Mouse (Mus musculus) midbrain, postnatal 0 days (tissue): ENCODE results near the gene Stat4. TPM values are rescaled to one million over a fixed set of nuclear protein-coding genes. Genes with fewer than 3 reads are reported as not detected.

Experiments
- ATAC-seq: fragments of 200-750 bp; cut with Nextera tagmentation; 2 replicates; pipeline ENCODE4 v1.8.0; 2017; ENCODE audit warnings: moderate number of reproducible peaks, mild to moderate bottlenecking, moderate TSS enrichment, moderate library complexity; ENCODE audit not compliant: low FRiP score
- DNase-seq: peaks from one replicate; pipeline ENCODE4 v3.0.0-alpha.2; 2015; ENCODE audit warnings: low spot score
- H3K27ac ChIP-seq: fragments of 300-500 bp; sonication (generic); 2 replicates; pipeline ENCODE4 v1.5.1; 2014; ENCODE audit warnings: low read depth, mild to moderate bottlenecking, low read length, mixed read lengths
- H3K27me3 ChIP-seq: fragments of 300-500 bp; sonication (generic); 2 replicates; pipeline ENCODE4 v1.6.1; 2014; ENCODE audit warnings: low read length, control low read depth, mixed read lengths; ENCODE audit not compliant: insufficient read depth
- H3K36me3 ChIP-seq: fragments of 300-500 bp; sonication (generic); 2 replicates; pipeline ENCODE4 v1.6.1; 2014; ENCODE audit warnings: low read length, control low read depth, mixed read lengths; ENCODE audit not compliant: insufficient read depth
- H3K4me1 ChIP-seq: fragments of 300-500 bp; sonication (generic); 2 replicates; pipeline ENCODE4 v1.6.1; 2014; ENCODE audit warnings: mild to moderate bottlenecking, control low read depth, antibody characterized with exemption, low read length, mixed read lengths; ENCODE audit not compliant: insufficient read depth
- H3K4me2 ChIP-seq: fragments of 300-500 bp; sonication (generic); 2 replicates; pipeline ENCODE4 v1.6.1; 2014; ENCODE audit warnings: low read depth, mild to moderate bottlenecking, low read length, mixed read lengths; ENCODE audit not compliant: poor library complexity, severe bottlenecking
- H3K4me3 ChIP-seq: fragments of 300-500 bp; sonication (generic); 2 replicates; pipeline ENCODE4 v1.5.1; 2014; ENCODE audit warnings: low read depth, mild to moderate bottlenecking, low read length, moderate library complexity
- H3K9ac ChIP-seq: fragments of 300-500 bp; sonication (generic); replicated peaks from 2 replicates; pipeline ENCODE4 v1.6.1; 2014; ENCODE audit warnings: mild to moderate bottlenecking, low read length, moderate library complexity, mixed read lengths; ENCODE audit not compliant: poor library complexity, severe bottlenecking
- H3K9me3 ChIP-seq: fragments of 300-500 bp; sonication (generic); 2 replicates; pipeline ENCODE4 v1.6.1; 2016; ENCODE audit warnings: low read length, control low read depth
- CTCF ChIP-seq: IDR thresholded peaks from 2 replicates; pipeline ENCODE4 v1.5.1; 2016; ENCODE audit warnings: antibody characterized with exemption, mild to moderate bottlenecking
- WGBS: fragments of 180-500 bp; shearing (Covaris S2); extraction: QIAGEN DNeasy Blood & Tissue Kit; methylation state at CpG from one replicate; pipeline ENCODE4 v1.1.7; 2014; 5-methylcytosine and 5-hydroxymethylcytosine counted together
- polyA plus RNA-seq: library from polyadenylated mRNA; unstranded; fragments of >200 nt; fragmentation: Nextera tagmentation; extraction: Ambion mirVana; gene quantifications from 2 replicates; pipeline ENCODE4 v1.2.1, GENCODE M21; 2015
- total RNA-seq: library from RNA; depleted of rRNA; stranded (reverse); fragments of >200 nt; gene quantifications from 2 replicates; pipeline ENCODE4 v1.2.3, GENCODE M21; 2014

Stat4 gene
- total and polyA plus RNA-seq, 2 experiments from 2014 or later = 0.60 to 0.74 TPM

DNA sequence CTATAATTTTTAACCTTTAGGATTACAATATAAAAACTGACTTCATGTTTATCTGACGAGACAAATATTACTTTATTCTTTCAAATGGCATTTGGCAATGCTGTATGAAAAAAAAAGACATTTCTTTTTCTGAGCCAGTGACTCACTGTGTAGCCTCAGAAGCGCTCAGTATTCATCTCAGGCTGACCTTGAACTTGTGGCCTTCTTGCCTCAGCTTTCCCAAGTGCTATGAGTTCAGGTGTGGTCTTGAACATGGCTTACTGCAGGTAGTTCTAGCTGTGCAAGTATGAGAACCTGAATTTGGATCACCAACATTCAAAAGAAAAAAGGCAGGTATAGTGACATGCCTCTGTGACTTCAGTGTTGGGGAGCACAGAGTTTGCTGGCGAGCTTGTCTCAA is 134.1 kb downstream of the Stat4 start:
- Histone ChIP-seq H3K4me3 (no peak overlapping the region), H3K9me3 (no peaks in the 10 kb centered on the region), H3K36me3 (no peaks in the 10 kb centered on the region), H3K4me1 (no peaks in the 10 kb centered on the region), H3K27me3 (no peaks in the 10 kb centered on the region), H3K9ac (no peak overlapping the region), H3K27ac (no peak overlapping the region), H3K4me2 (no peak overlapping the region)
- TF ChIP-seq CTCF = no peak
- no peak for DNase-seq
- 84% methylated on average over 3 of the region's 3 CpGs for WGBS
- ATAC-seq = no peak

DNA sequence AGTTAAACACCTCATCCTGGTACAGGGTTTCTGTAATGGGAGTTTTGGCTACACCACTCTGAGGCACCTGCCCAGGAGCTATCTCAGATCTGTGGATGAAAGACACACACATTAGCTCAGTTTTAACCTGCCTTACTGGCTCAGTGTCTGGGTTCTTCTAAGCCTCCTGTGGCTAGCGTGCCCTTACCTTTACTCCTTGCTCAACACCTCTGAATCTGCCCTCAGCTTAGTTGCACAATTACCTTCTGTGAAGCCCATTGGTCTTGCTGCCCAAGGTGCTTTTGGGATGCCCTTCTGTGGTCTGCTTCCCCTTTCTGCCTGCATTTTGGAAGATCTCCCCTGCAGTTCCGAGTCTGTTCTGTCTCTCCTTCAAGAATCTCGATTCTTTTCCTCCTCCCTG is 137.9 kb downstream of the Stat4 start:
- Histone ChIP-seq H3K27me3 (no peaks in the 10 kb centered on the region), H3K4me1 (no peaks in the 10 kb centered on the region), H3K36me3 (no peaks in the 10 kb centered on the region), H3K4me2 (no peak overlapping the region), H3K27ac (no peak overlapping the region), H3K4me3 (no peak overlapping the region), H3K9ac (no peak overlapping the region), H3K9me3 (no peaks in the 10 kb centered on the region)
- TF ChIP-seq CTCF = no peak
- WGBS = 76% methylated on average over 3 of the region's 3 CpGs
- ATAC-seq (no peak), DNase-seq (no peak)

DNA sequence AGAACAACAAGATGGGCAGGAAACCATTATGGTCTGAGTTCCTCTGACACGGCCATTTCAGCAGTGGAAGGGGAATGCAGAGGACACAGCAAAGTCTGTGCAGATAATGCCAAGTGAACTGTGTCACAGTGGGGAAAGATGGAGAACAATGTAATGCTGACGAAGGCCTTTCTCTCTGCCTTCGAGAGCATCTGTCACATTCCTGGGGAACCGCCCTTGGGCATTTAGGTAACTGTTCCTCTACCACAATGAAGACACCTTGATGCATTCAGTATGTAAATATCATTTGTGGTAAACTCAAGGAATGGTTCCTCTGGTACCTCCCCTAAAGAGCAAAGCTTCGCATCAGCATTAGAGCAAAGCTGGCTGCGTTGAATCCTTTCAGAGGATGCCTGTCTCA is 140.4 kb downstream of the Stat4 start:
- Histone ChIP-seq H3K4me1 (no peaks in the 10 kb centered on the region), H3K4me3 (no peak overlapping the region), H3K9me3 (no peaks in the 10 kb centered on the region), H3K36me3 (no peaks in the 10 kb centered on the region), H3K9ac (no peak overlapping the region), H3K4me2 (no peak overlapping the region), H3K27me3 (no peaks in the 10 kb centered on the region), H3K27ac (no peak overlapping the region)
- WGBS = 91% methylated on average over 6 of the region's 6 CpGs
- TF ChIP-seq CTCF = no peak
- DNase-seq (no peak), ATAC-seq (no peak)

GRCm38 (mm10) chr1:52129794-52130193 is 142.8 kb downstream of the Stat4 start:
- H3K4me2 ChIP-seq = no peak overlapping the region
- H3K36me3 ChIP-seq = no peaks in the 10 kb centered on the region
- DNase-seq = no peak
- no peaks in the 10 kb centered on the region for H3K9me3 ChIP-seq
- no peak for TF ChIP-seq CTCF
- no peaks in the 10 kb centered on the region for H3K4me1 ChIP-seq
- H3K27me3 ChIP-seq = no peaks in the 10 kb centered on the region
- no peak for ATAC-seq
- H3K4me3 ChIP-seq = no peak overlapping the region
- no peak overlapping the region for H3K9ac ChIP-seq
- WGBS = 81% methylated on average over 6 of the region's 6 CpGs
- no peak overlapping the region for H3K27ac ChIP-seq

DNA sequence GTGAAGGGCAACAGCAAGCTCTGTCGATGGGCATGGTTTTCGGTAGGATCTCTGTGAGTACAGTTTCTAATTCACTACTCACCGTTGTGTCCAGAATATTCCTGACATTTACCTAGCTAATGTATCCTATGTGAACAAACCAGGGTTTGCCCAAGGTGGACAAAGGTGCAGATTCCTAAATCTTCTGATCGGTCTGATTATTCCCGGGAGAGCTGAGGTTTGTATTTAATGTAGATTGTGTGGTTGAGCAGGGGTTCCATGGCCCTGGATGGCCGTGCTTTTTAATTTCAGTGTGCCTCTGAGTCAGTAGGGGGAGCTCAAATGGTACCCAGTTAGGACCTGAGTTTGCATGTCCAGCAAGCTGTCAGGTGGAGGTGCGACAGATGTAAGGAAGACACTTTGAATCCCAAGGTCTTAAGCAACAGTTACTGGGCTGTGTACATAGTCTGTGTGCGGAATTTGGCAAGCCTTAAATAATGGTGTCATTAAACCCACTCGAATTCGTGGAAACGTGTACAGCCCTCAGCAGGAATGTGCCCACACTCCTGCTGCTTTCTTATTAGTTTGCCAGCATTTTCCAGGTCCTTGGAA is 144.9 kb downstream of the Stat4 start:
- WGBS = 86% methylated on average over 11 of the region's 11 CpGs
- no peak for DNase-seq
- Histone ChIP-seq H3K9me3 (no peaks in the 10 kb centered on the region), H3K4me1 (no peaks in the 10 kb centered on the region), H3K36me3 (no peaks in the 10 kb centered on the region), H3K9ac (no peak overlapping the region), H3K27ac (no peak overlapping the region), H3K4me3 (no peak overlapping the region), H3K4me2 (no peak overlapping the region), H3K27me3 (no peaks in the 10 kb centered on the region)
- no peak for ATAC-seq
- TF ChIP-seq CTCF = peak; percentile 8; the same call in 1 of the 2 replicates

DNA sequence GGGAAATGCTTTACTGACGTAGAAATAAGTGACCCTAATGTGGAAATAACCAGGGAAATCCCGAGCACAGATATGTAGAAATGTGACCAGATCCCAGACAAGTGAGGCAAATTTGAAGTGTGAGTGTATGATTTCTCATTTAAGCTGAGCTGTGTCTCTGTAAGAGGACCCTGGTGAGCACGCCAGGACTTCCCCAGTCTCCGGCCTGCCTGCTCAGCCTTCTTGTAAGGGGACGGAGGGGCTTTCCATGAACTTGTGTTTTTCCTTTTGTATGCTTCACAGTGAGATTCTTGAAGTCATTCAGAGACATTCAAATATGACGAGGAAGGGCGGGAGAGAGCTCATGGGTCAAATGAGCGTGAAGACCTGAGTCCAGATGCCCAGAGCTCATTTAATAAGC is 146.3 kb downstream of the Stat4 start:
- Histone ChIP-seq H3K4me1 (no peaks in the 10 kb centered on the region), H3K9me3 (no peaks in the 10 kb centered on the region), H3K36me3 (0 out of 2 replicates have a peak, but pooled peaks cover 3% of the 10 kb centered on the region), H3K4me3 (no peak overlapping the region), H3K27ac (no peak overlapping the region), H3K9ac (no peak overlapping the region), H3K27me3 (no peaks in the 10 kb centered on the region), H3K4me2 (no peak overlapping the region)
- 69% methylated on average over 8 of the region's 8 CpGs for WGBS
- TF ChIP-seq CTCF = no peak
- ATAC-seq (no peak), DNase-seq (no peak)
